ENCODE assay signal across 9 mouse cellular contexts in genomic region chr12:83578896-83579569, GRCm38 (mm10). TPM values are rescaled to one million over a fixed set of nuclear protein-coding genes. Genes with fewer than 3 reads are reported as not detected.
DNase-seq lines count a peak whose midpoint lies in the region; ATAC-seq and TF ChIP-seq lines count a peak whose summit lies in the region.
"Had no signal": no experiment of that assay in that cellular context is flagged by ENCODE, and none has a peak within 500 bp of the region (broad histone marks: within the 10 kb centered on the region; RNA-seq: fewer than 3 reads in every experiment).

No protein-coding gene starts in this region.

- no peak overlapping the region for H3K4me3 ChIP-seq in left cerebral cortex, adult 2 months
- H3K4me3 ChIP-seq in bone marrow, adult 2 months (replicated peaks; ENCODE audit: control insufficient read depth, low read depth, low read length) = no peak overlapping the region
- no peak overlapping the region for H3K4me3 ChIP-seq in intestine, postnatal 0 days (ENCODE audit: low read depth, low read length)
- no peak overlapping the region for H3K4me3 ChIP-seq in embryonic facial prominence, embryonic 10.5 days
- H3K4me3 ChIP-seq: neural tube, embryonic 12.5 days had no signal

- WGBS in bone marrow, adult 2 months = 75% methylated on average over 3 of the region's 3 CpGs
- 20% methylated on average over 3 of the region's 3 CpGs for WGBS in intestine, postnatal 0 days
- 43% methylated on average over 3 of the region's 3 CpGs for WGBS in embryonic facial prominence, embryonic 10.5 days

- no peak for TF ChIP-seq POLR2A in bone marrow, adult 2 months (IDR thresholded peaks at IDR 0.05; ENCODE audit: borderline replicate concordance, control insufficient read depth, low read depth, low read length)

- H3K27me3 ChIP-seq in intestine, postnatal 0 days (replicated peaks; ENCODE audit: control insufficient read depth, insufficient read depth, low read length) = no peaks in the 10 kb centered on the region
- no peaks in the 10 kb centered on the region for H3K27me3 ChIP-seq in embryonic facial prominence, embryonic 10.5 days (replicated peaks; ENCODE audit: low read depth, poor library complexity, severe bottlenecking)
- H3K27me3 ChIP-seq: neural tube, embryonic 12.5 days had no signal

- H3K4me1 ChIP-seq in bone marrow, adult 2 months (ENCODE audit: control insufficient read depth, insufficient read depth, low read length) = peaks cover 3% of the 10 kb centered on the region
- H3K4me1 ChIP-seq in intestine, postnatal 0 days (replicated peaks; ENCODE audit: control insufficient read depth, insufficient read depth, low read length) = 0 out of 2 replicates have a peak, but pooled peaks cover 9% of the 10 kb centered on the region
- 0 out of 2 replicates have a peak, but pooled peaks cover 3% of the 10 kb centered on the region for H3K4me1 ChIP-seq in embryonic facial prominence, embryonic 10.5 days

- no peak for TF ChIP-seq CTCF in left cerebral cortex, adult 2 months (IDR thresholded peaks at IDR 0.05)
- no peak for TF ChIP-seq CTCF in bone marrow, adult 2 months (IDR thresholded peaks at IDR 0.05; ENCODE audit: control insufficient read depth, insufficient read depth, low read length)
- no peak; the same call in 1 of the 2 replicates for TF ChIP-seq CTCF in intestine, postnatal 0 days (IDR thresholded peaks at IDR 0.05; ENCODE audit: low read depth)

- peak; percentile 95 for ATAC-seq in intestine, postnatal 0 days

- H3K36me3 ChIP-seq in intestine, postnatal 0 days (ENCODE audit: control insufficient read depth, insufficient read depth) = peaks cover 19% of the 10 kb centered on the region; the same call in 1 of the 2 replicates
- peaks cover 71% of the 10 kb centered on the region for H3K36me3 ChIP-seq in embryonic facial prominence, embryonic 10.5 days (replicated peaks)

- H3K9ac ChIP-seq in intestine, postnatal 0 days (ENCODE audit: low read depth, low read length) = peak overlapping the region; percentile 22; the same call in 1 of the 2 replicates
- H3K9ac ChIP-seq: neural tube, embryonic 12.5 days had no signal

- intact Hi-C loops in left cerebral cortex, adult 2 months (cut with DNase I) = no loop called here
- intact Hi-C loops in left cerebral cortex, postnatal 36 days (cut with DNase I) = no loop called here

- no peaks in the 10 kb centered on the region for H3K9me3 ChIP-seq in intestine, postnatal 0 days (ENCODE audit: control insufficient read depth)
- no peaks in the 10 kb centered on the region for H3K9me3 ChIP-seq in embryonic facial prominence, embryonic 10.5 days
- H3K9me3 ChIP-seq: neural tube, embryonic 12.5 days had no signal

- DNase-seq in left cerebral cortex, adult 2 months (ENCODE audit: extremely low spot score in 1 of 2, low spot score in 2 of 2) = no peak
- no peak for DNase-seq in left cerebral cortex, postnatal 36 days (ENCODE audit: low spot score in 2 of 2)
- peak; percentile 11 to 13 for DNase-seq in spleen, postnatal 14 days (ENCODE audit: low spot score in 2 of 2)
- DNase-seq in retina, embryonic 14.5 days (ENCODE audit: low spot score) = no peak
- DNase-seq in embryo, embryonic 9.5 days (ENCODE audit: extremely low spot score) = no peak
- no peak for DNase-seq in embryonic facial prominence, embryonic 10.5 days (ENCODE audit: low spot score)

- peak overlapping the region; percentile 2; the same call in 1 of the 2 replicates for H3K27ac ChIP-seq in left cerebral cortex, adult 2 months
- peak overlapping the region; percentile 57 for H3K27ac ChIP-seq in bone marrow, adult 2 months (ENCODE audit: control insufficient read depth, insufficient read depth, low read depth, low read length, poor library complexity)
- H3K27ac ChIP-seq in intestine, postnatal 0 days (ENCODE audit: low read depth, low read length) = peak overlapping the region; percentile 91
- H3K27ac ChIP-seq in embryonic facial prominence, embryonic 10.5 days (replicated peaks) = no peak overlapping the region
- H3K27ac ChIP-seq: neural tube, embryonic 12.5 days had no signal

- H3K4me2 ChIP-seq in intestine, postnatal 0 days (replicated peaks; ENCODE audit: low read depth) = peak overlapping the region; percentile 47
- H3K4me2 ChIP-seq: neural tube, embryonic 12.5 days had no signal

RNA-seq across cellular contexts. Expression of gene Zfyve1, which starts 18.0 kb away (rescaled TPM):
- 10 to 100 TPM; 43.9 to 48.9 TPM for total RNA-seq in left cerebral cortex, adult 2 months (2021)
- 10 to 100 TPM; 43.6 to 44.9 TPM for total RNA-seq in left cerebral cortex, postnatal 36 days (2021)
- 6.8 and 17.5 TPM in 2 replicates for polyA plus RNA-seq in bone marrow, adult 2 months (2011; ENCODE audit: insufficient read depth, insufficient read length, low replicate concordance, missing spikeins)
- 8.1 and 9.7 TPM in 2 replicates for polyA plus RNA-seq in intestine, postnatal 0 days (2015; fragmentation: Nextera tagmentation; extraction: Ambion mirVana)
- 21.8 and 24.8 TPM in 2 replicates for polyA plus RNA-seq in embryonic facial prominence, embryonic 10.5 days (2016; fragmentation: Nextera tagmentation; extraction: Ambion mirVana)

RNA-seq across cellular contexts. Expression of gene Rbm25, which starts 52.0 kb away (rescaled TPM):
- total RNA-seq in left cerebral cortex, adult 2 months (2021) = 100 to 1,000 TPM; 109 to 127 TPM
- total RNA-seq in left cerebral cortex, postnatal 36 days (2021) = 100 to 1,000 TPM in 1 of 2 experiments, 10 to 100 TPM in 1; 79.7 to 150 TPM
- 159 and 182 TPM in 2 replicates for polyA plus RNA-seq in bone marrow, adult 2 months (2011; ENCODE audit: insufficient read depth, insufficient read length, low replicate concordance, missing spikeins)
- 133 and 142 TPM in 2 replicates for polyA plus RNA-seq in intestine, postnatal 0 days (2015; fragmentation: Nextera tagmentation; extraction: Ambion mirVana)
- polyA plus RNA-seq in embryonic facial prominence, embryonic 10.5 days (2016; fragmentation: Nextera tagmentation; extraction: Ambion mirVana) = 315 and 324 TPM in 2 replicates

RNA-seq across cellular contexts. Expression of gene Dcaf4, which starts 58.8 kb away (rescaled TPM):
- 10 to 100 TPM; 31.6 to 32.3 TPM for total RNA-seq in left cerebral cortex, adult 2 months (2021)
- total RNA-seq in left cerebral cortex, postnatal 36 days (2021) = 10 to 100 TPM; 28.7 to 32.3 TPM
- polyA plus RNA-seq in bone marrow, adult 2 months (2011; ENCODE audit: insufficient read depth, insufficient read length, low replicate concordance, missing spikeins) = 12.0 and 22.7 TPM in 2 replicates
- polyA plus RNA-seq in intestine, postnatal 0 days (2015; fragmentation: Nextera tagmentation; extraction: Ambion mirVana) = 7.3 and 7.4 TPM in 2 replicates
- polyA plus RNA-seq in embryonic facial prominence, embryonic 10.5 days (2016; fragmentation: Nextera tagmentation; extraction: Ambion mirVana) = 29.5 and 30.1 TPM in 2 replicates

Comparison
In these comparisons a context has a peak if more than half of its experiments do, and no peak if none do; other contexts are left out.
1. DNase-seq: peak in spleen, postnatal 14 days (2 of 2); none in left cerebral cortex, adult 2 months (0 of 2), left cerebral cortex, postnatal 36 days (0 of 2), retina, embryonic 14.5 days (single experiment), embryo, embryonic 9.5 days (single experiment) and embryonic facial prominence, embryonic 10.5 days (single experiment).